Mouse (Mus musculus): ENCODE results near the gene Ighmbp2.

- no peak for TF ChIP-seq CTCF (IDR thresholded peaks at IDR 0.05; ENCODE audit: low read depth)
- TF ChIP-seq EP300 (IDR thresholded peaks at IDR 0.05; ENCODE audit: low read depth) = no peak
These were observed 12.4 kb upstream of the Ighmbp2 start for GRCm38 (mm10) chr19:3295245-3295644.
